Mouse (Mus musculus) CH12.LX (cell line): ENCODE measurements around the gene Wnt5a.

Experiments
- BHLHE40 ChIP-seq: IDR thresholded peaks from 2 replicates; pipeline ENCODE4 v1.6.1; 2011; ENCODE audit warnings: mild to moderate bottlenecking, low read depth, low read length, improper control_type of control experiment
- CHD2 ChIP-seq: IDR thresholded peaks from 2 replicates; pipeline ENCODE4 v1.6.1; 2011; ENCODE audit warnings: low read length, improper control_type of control experiment
- CTCF ChIP-seq, 2 experiments: IDR thresholded peaks in 1 of 2; conservative IDR thresholded peaks in 1 of 2; 2 replicates each; pipeline ENCODE4 v1.5.1; 2011 to 2012; ENCODE audit warnings: low read depth in 2 of 2, low read length in 2 of 2, improper control_type of control experiment in 1 of 2, inconsistent platforms in 1 of 2, mild to moderate bottlenecking in 1 of 2, moderate library complexity in 1 of 2
- E2F4 ChIP-seq: IDR thresholded peaks from 2 replicates; pipeline ENCODE4 v1.6.1; 2011; ENCODE audit warnings: low read depth, low read length, improper control_type of control experiment; ENCODE audit not compliant: insufficient replicate concordance
- ELF1 ChIP-seq: IDR thresholded peaks from 2 replicates; pipeline ENCODE4 v1.6.1; 2014; ENCODE audit warnings: low read depth, mild to moderate bottlenecking, inconsistent platforms, low read length, improper control_type of control experiment
- ETS1 ChIP-seq: conservative IDR thresholded peaks from 2 replicates; pipeline ENCODE4 v1.6.1; 2012; ENCODE audit warnings: low read depth, mild to moderate bottlenecking, inconsistent platforms, low read length, improper control_type of control experiment, moderate library complexity
- HCFC1 ChIP-seq: IDR thresholded peaks from 2 replicates; pipeline ENCODE4 v1.6.1; 2012; ENCODE audit warnings: low read depth, mild to moderate bottlenecking, inconsistent platforms, low read length, improper control_type of control experiment
- IRF4 ChIP-seq: IDR thresholded peaks from 2 replicates; pipeline ENCODE4 v1.6.1; 2014; ENCODE audit warnings: low read depth, mild to moderate bottlenecking, inconsistent platforms, low read length, improper control_type of control experiment
- MXI1 ChIP-seq: IDR thresholded peaks from 2 replicates; pipeline ENCODE4 v1.6.1; 2011; ENCODE audit warnings: mild to moderate bottlenecking, low read depth, low read length, improper control_type of control experiment
- POLR2A ChIP-seq: IDR thresholded peaks from 2 replicates; pipeline ENCODE4 v1.6.1; 2011; ENCODE audit warnings: low read depth, mild to moderate bottlenecking, improper control_type of control experiment, low read length
- RAD21 ChIP-seq: IDR thresholded peaks from 2 replicates; pipeline ENCODE4 v1.6.1; 2011; ENCODE audit warnings: low read depth, mild to moderate bottlenecking, low read length, improper control_type of control experiment, moderate library complexity
- USF1 ChIP-seq: IDR thresholded peaks from 2 replicates; pipeline ENCODE4 v1.6.1; 2014; ENCODE audit warnings: low read depth, mild to moderate bottlenecking, inconsistent platforms, low read length, improper control_type of control experiment
- ZNF384 ChIP-seq: IDR thresholded peaks from 2 replicates; pipeline ENCODE4 v1.6.1; 2012; ENCODE audit warnings: low read depth, low read length, improper control_type of control experiment, inconsistent platforms

GRCm38 (mm10) chr14:28511029-28511651 lies 6.6 kb downstream of the Wnt5a start:
- no peak for TF ChIP-seq CTCF (conservative IDR thresholded peaks at IDR 0.05 in 1 of 2, IDR thresholded peaks at IDR 0.05 in 1 of 2; ENCODE audit: low read depth in 2 of 2, low read length in 2 of 2)
- no peak for TF ChIP-seq CHD2
- TF ChIP-seq POLR2A: no peak
- no peak for TF ChIP-seq HCFC1
- TF ChIP-seq ELF1: no peak
- TF ChIP-seq MXI1: no peak
- TF ChIP-seq E2F4: no peak
- no peak for TF ChIP-seq RAD21
- TF ChIP-seq IRF4: no peak
- TF ChIP-seq BHLHE40: no peak
- no peak for TF ChIP-seq USF1
- TF ChIP-seq ZNF384: no peak
- no peak for TF ChIP-seq ETS1
